Mouse (Mus musculus) heart, adult 10 weeks (tissue): ENCODE results near the gene Tmem258. TPM values are rescaled to one million over a fixed set of nuclear protein-coding genes. Genes with fewer than 3 reads are reported as not detected.

Experiments
- polyA plus RNA-seq: library from polyadenylated mRNA; stranded (reverse); fragments of 350-450 nt; fragmentation: Illumina TruSeq; extraction: RNeasy Lipid Tissue Mini Kit (QIAGEN cat#74804); gene quantifications from one replicate; pipeline ENCODE4 v1.2.3, GENCODE M21; 2014; ENCODE audit warnings: low read depth, low replicate concordance

The Tmem258 gene
- polyA plus RNA-seq, result 163 TPM

DNA sequence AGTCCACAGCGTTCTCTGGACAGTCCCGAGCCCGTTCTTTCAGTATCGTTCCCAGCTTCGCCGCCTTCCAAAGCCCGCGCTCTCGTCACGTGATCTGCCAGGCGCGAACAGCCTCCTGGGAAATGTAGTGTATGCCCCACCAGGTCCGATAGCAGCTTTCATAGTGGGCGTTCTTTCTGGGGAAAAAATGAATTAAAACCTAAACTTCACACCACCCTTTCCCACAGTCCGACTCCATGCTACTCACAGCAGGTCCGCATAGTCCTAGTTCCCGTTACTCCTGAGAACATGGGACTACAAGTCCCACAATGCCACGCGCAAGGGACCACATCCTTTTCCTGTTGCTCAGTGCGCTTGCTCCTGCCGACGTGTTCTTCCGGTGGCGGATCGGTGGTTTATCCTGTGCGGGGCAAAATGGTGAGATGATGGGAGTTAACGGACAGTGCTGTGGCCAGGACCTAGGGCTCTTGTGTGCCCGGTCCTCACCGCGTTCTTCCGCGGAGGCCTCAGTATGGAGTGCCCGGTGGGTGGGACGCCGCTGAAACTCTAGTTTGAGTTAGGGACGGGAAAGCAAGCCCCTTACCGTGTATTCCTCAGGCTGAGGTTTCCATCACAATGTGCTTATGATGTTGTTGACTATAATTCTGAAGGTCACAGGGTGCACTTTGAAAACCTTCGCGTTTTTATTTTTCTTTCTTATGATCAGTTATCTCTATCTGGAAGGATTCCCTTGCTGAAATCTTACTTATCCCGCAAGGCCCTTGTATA is at the start of gene Tmem258, which contains the start of gene Fen1:
Gene Tmem258, plus strand, starts transcription at position 167 of the 768 bp plus-strand sequence.
Gene Fen1, minus strand, starts transcription at position 322 of the 768 bp plus-strand sequence.

DNA sequence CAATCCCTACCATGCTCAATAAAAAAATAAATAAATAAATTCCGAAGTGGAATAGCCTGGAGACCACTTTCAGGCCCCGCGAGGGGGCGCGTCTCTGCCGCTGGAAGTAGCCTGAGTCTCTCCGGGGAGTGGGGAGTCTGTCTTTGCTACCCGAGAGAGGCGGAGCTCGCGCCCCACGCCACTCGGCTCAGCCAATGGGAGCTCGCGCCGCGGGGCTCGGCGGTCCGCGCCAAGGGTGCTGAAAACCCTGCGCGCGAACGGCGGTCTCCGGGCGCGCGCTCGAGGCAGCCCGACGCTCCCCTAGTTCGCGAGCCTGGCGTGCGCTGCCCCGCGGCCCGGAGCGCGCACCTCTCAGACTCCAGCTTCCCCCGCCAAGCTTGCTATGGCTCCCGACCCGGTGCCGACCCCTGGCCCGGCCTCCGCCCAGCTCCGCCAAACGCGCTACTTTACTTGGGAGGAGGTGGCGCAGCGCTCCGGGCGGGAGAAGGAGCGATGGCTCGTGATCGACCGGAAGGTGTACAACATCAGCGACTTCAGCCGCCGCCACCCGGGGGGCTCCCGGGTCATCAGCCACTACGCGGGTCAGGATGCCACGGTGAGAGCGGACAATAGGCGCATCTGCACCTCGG is 21.0 kb upstream of the Tmem258 start, which contains the start of gene Fads1:
Gene Fads1, plus strand, starts transcription at position 219 of the 629 bp plus-strand sequence.

DNA sequence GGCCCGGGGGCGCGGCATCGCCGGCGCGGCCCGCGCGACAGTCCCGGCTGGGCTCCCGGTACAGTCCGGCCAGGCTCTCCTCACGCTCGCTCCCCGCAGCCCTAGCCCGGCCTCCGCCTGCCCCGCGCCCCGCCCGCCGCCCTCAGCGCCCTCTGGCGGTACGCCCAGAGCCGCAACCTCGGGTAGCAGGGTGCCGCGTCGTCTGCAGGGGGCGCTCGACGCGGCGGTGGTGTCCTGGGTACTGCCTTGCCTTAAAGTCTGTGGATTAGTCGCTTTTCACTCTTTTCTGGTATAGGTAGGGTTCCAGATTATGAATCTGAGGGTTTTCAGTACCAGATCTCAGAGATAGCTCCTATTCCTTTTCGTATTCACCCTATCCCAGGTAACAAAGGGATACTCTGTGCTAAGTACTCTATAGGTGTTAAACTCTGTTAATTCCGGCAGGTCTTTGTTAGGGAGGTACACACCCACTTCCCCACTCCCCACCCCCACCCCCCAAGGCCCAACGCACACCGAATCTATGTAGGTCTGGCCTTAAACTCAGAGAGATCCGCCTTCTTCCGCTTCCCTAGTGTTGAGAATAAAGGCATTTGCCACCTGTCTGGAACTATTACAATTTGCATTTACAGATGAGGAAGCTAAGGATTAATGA is 37.0 kb downstream of the Tmem258 start, which contains the start of gene Myrf:
Gene Myrf, minus strand, starts transcription at position 95 of the 652 bp plus-strand sequence.

Other genes with a start within 250 kb of the Tmem258 start
- 3,653 TPM for gene Fth1, start 223.4 kb upstream of the Tmem258 start, polyA plus RNA-seq
- gene Best1, start 202.4 kb upstream of the Tmem258 start, polyA plus RNA-seq, result 0.21 TPM
- 11.2 TPM for gene Rab3il1, start 202.3 kb upstream of the Tmem258 start, polyA plus RNA-seq
- 44.0 TPM for gene Fads3, start 162.4 kb upstream of the Tmem258 start, polyA plus RNA-seq
- gene Fads2, start 102.3 kb upstream of the Tmem258 start, polyA plus RNA-seq, result 9.2 TPM
- 18.3 TPM for gene Fads1, start 21.1 kb upstream of the Tmem258 start, polyA plus RNA-seq
- gene Fen1, start 155 bp downstream of the Tmem258 start, polyA plus RNA-seq, result 3.8 TPM
- gene Myrf, start 36.7 kb downstream of the Tmem258 start, polyA plus RNA-seq, result 4.1 TPM
- 2.4 TPM for gene Dagla, start 100.9 kb downstream of the Tmem258 start, polyA plus RNA-seq
- 22.8 TPM for gene Syt7, start 185.1 kb downstream of the Tmem258 start, polyA plus RNA-seq